Mouse (Mus musculus): ENCODE measurements around the gene Ano2.

Gene Ano2

GRCm38 (mm10) chr6:125914446-125914845 lies 224.2 kb downstream of the Ano2 start:
- DNase-seq (ENCODE audit: low read depth, low spot score): no peak

- no peak for DNase-seq (ENCODE audit: low read depth, low spot score)
Measured at GRCm38 (mm10) chr6:125922746-125923145, 232.5 kb downstream of the Ano2 start.

- no peak for DNase-seq (ENCODE audit: low read depth, low spot score)
Measured at GRCm38 (mm10) chr6:125924979-125925378, 234.8 kb downstream of the Ano2 start.

DNA sequence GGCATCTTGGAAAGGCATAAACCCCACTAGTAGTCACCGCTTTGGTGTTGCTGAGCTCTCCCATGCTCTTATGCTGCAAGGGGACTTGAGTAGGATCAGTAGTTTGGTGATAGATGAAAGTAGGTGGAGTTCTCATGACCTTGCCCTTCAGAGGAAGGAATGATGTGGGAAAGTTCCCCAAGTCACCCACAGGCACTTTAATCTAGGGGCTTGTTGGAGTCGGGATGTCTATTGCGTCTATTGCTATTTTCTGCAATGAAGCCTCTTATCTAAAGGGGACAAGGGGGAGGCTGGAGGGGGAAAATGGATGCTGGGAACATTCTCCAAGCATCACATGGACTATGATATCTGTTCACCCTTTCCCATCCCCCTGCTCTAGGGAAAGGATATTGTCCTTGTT lies 235.6 kb downstream of the Ano2 start:
- no peak for DNase-seq (ENCODE audit: low read depth, low spot score)

DNA sequence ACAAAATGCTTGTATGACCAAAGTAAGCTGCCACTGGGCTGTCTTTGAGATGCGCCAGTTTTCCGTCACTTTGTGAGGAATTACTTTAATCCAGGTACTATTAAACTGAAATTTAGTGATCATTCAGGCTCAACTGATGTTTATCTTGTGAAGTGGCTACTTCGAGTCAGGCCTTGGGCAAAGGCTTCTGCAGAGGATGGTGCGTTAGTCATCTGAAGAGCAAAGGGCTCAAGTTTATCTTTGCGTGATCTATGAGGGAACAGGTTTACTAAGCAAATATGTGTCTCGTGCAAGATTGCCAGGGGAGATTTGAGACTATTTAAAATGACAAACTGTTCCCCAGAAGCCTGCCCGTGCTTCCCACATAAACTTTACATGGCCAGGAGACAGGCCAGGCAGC lies 241.7 kb downstream of the Ano2 start:
- DNase-seq (ENCODE audit: low read depth, low spot score): no peak

- DNase-seq (ENCODE audit: low read depth, low spot score): no peak
Measured at GRCm38 (mm10) chr6:125954965-125955364, 264.7 kb downstream of the Ano2 start.

- DNase-seq (ENCODE audit: low read depth, low spot score): no peak
Measured at GRCm38 (mm10) chr6:125973551-125973950, 283.3 kb downstream of the Ano2 start.

GRCm38 (mm10) chr6:125975788-125976465 lies 285.7 kb downstream of the Ano2 start:
- DNase-seq (ENCODE audit: low read depth, low spot score): no peak

- no peak for DNase-seq (ENCODE audit: low read depth, low spot score)
Measured at GRCm38 (mm10) chr6:125979601-125980000, 289.4 kb downstream of the Ano2 start.

GRCm38 (mm10) chr6:125984050-125984449 lies 293.8 kb downstream of the Ano2 start:
- no peak for DNase-seq (ENCODE audit: low read depth, low spot score)

DNA sequence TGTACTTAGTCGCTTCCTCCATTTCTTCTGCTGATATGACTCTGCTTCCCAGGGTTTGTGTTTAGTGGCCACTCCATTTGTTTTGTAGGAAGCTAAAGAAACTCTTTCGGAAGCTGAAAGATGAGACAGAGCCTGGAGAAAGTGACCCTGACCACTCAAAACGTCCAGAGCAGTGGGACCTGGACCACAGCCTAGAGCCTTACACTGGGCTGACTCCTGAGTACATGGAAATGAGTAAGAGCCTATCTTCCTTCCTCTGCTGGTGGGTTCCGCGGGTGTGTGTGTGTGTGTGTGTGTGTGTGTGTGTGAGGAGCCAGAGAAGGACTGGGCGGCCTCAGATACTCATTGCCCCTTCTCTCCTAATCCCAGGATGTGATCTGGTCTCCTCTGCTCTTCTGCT lies 302.5 kb downstream of the Ano2 start:
- no peak for DNase-seq (ENCODE audit: low read depth, low spot score)

- no peak for DNase-seq (ENCODE audit: low read depth, low spot score)
Measured at GRCm38 (mm10) chr6:126001797-126002196, 311.6 kb downstream of the Ano2 start.

DNA sequence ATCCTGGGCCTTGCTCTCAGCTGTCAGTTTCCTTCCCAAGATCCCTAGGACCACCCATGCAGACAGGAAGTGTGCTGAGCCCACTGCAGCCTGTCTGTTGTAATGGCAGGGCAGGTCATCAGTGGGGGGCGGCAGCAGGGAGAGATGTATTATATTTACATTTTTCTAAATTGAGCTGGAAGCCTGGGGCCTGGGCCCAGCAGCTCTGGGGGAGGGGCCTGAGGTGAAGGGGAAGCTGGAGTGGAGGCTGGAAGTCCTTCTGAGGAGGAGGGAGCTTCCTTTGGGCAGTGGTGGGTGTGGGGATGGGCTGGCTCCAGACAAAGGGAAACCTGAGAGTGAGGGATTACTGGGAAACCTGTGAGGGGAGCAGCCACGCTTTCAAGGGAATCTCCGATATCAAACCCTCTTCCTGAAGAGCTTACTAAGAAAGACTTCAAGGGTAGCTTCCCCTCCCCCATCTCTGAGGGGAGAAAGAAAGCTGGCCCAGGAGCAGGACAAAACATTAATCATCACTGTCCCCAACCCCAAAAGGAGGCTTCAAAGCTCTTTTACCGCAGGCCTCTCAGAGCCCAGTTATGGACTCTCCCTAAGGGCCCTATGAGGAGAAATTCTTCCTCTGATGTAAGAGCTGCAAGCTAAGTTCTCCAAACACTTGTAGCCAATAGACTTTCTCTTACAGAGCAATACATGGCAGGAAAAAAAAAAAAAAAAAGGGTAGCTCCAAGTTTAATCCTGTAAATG lies 313.0 kb downstream of the Ano2 start:
- no peak for DNase-seq (ENCODE audit: low read depth, low spot score)

DNA sequence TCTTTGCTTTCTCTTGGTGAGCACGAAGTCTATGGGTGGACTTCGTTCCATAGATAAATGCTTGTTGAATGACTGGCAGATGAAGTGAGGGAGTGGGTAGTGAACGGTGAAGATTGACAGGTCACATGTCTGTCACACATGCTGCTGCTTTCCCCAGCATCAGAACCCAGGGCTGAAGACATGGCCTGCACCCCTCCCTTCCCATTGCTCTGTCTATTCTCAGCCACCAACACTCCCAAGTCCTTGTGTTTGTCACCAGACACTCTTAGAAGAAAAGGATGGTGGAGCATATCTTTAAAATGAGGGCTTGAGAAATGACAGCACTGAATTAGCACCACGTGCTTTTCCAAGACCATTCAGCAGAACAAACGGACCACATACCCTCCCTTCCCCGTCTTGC lies 316.4 kb downstream of the Ano2 start:
- no peak for DNase-seq (ENCODE audit: low read depth, low spot score)

- DNase-seq (ENCODE audit: low read depth, low spot score): no peak
Measured at GRCm38 (mm10) chr6:126009083-126009482, 318.9 kb downstream of the Ano2 start.

- DNase-seq (ENCODE audit: low read depth, low spot score): no peak
Measured at GRCm38 (mm10) chr6:126016991-126017390, 326.8 kb downstream of the Ano2 start.

- no peak for DNase-seq (ENCODE audit: low read depth, low spot score)
Measured at GRCm38 (mm10) chr6:126018411-126018810, 328.2 kb downstream of the Ano2 start.

DNA sequence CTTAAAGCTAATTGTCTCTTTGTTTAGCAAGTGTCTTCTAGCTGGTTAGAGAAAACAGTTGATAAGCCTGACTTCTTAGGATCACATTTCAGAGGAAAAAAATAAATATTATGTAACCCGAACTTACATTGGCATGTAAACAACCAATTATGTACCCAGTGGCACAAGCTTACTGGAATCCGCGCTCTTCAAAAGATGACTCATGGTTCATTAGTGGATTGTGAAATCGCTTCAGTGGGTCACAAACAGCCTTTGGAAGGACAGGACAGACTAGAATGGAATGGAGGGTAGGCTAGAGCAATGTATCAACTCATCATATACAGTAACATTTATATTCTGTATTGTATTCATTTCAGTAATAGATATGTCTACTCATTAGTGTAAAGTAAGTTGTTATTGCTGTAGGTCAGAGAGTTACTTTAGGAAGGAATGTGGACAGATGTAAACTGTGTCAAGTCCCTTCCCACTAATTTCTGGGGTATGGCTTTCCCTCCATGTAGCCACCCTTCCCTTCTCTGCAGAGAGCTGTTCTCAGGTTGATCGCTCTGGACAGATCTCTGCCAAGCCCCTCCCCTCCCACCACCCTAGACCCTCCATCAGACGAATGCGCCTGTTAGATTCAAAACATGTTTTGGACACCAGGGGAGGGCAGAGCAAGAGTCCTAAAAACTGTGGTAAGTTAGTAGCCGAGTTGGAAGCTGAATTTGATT lies 343.6 kb downstream of the Ano2 start:
- no peak for DNase-seq (ENCODE audit: low read depth, low spot score)

GRCm38 (mm10) chr6:126034403-126034724 lies 344.1 kb downstream of the Ano2 start:
- no peak for DNase-seq (ENCODE audit: low read depth, low spot score)

GRCm38 (mm10) chr6:126034728-126035127 lies 344.5 kb downstream of the Ano2 start:
- DNase-seq (ENCODE audit: low read depth, low spot score): no peak

DNA sequence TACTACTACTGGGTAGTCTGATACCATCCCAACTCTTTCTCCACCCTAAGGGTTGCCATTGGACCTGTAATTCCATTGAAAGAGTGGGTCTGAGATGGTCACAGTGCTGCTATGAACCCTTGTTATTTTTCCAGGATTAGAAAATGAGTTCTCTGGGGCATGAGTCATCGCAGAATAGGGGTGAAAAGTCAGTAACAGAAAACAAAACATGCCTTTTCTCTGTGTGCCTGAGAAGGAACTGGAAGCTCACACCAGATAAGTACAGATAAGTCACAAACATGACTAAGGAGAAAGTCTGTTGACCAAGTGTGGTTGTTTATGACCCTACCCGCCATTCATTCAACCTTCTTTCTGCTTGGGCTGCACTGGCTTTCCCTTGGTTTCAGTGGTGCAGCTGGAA lies 345.4 kb downstream of the Ano2 start:
- DNase-seq (ENCODE audit: low read depth, low spot score): no peak

DNA sequence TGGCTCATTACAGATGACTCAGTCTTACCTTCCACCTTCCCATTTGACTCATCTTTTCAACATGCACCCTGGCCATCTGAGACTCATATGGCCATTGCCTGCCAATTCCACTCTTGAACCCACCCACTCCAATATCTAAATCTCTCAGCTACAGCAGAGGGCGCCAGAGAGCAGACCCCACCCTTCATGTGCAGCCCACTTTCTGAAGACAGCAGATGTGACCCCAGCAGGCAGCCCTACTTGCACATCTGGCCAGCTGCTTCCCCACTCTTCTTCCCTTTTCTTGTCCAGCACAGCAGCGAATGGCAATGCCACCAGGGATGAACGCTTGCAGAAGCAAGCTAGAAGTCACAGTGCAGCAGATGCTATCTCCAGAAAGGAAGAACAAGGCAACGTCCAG lies 355.7 kb downstream of the Ano2 start:
- DNase-seq (ENCODE audit: low read depth, low spot score): no peak

GRCm38 (mm10) chr6:126048206-126048605 lies 358.0 kb downstream of the Ano2 start:
- DNase-seq (ENCODE audit: low read depth, low spot score): no peak
